Mouse (Mus musculus): ENCODE results near the gene Lta. TPM values are rescaled to one million over a fixed set of nuclear protein-coding genes. Genes with fewer than 3 reads are reported as not detected.

Gene Lta
- total and polyA plus RNA-seq, 3 experiments, result 0.12 to 0.23 TPM; not detected in 1

DNA sequence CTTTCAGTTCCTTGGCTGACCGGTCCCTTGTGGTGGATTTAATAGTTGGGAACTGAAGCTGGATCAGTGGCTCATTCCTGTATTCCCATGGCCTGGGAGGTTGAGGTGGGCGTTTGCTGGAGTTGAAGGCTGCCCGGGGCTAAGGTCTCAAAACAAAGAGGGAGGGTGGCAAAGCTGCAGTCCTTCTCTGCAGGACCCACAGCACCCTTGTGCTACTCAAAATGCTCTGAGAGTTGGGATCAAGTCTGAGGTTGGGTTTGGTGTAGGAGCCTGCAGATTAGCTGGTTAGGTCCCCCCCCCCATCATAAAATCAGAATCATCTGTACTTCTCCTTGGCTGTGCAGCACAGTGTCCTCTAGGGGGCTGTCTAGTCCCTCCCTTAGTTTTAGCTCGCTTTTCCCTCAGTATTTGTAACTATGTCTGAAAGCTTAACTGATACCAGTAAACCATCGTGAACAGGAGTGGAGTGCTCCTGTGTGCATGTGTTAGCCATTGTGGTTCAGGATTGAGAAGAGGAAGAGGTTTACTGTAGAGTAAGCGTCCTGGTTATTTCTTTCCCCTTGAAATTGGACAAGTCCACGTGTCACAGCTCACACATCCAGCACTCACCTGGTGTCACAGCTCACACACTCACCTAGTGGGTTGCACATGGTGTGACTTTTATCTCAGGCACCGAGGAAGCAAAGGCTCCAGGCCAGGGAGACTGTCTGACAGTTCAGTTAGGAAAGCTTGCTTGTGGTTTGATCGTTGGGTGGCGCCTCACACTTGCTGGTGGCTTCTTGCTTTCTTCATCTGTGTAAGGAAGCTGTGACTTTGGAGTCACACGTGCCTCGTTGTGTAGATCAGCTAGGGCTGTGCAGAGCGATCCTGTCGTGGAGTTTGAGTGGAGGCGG, 40.8 kb upstream of the Lta start:
- WGBS, result 58% methylated on average over 15 of the region's 15 CpGs
- Histone ChIP-seq H3K4me1 (ENCODE audit: control insufficient read depth, insufficient read depth, low read length) (peaks cover 14% of the 10 kb centered on the region), H3K27ac (no peak overlapping the region), H3K36me3 (ENCODE audit: control insufficient read depth, insufficient read depth, low read length) (peaks cover 26% of the 10 kb centered on the region), H3K79me2 (replicated peaks; ENCODE audit: control insufficient read depth, insufficient read depth, low read length) (peaks cover 4% of the 10 kb centered on the region), H3K9ac (ENCODE audit: low read depth, low read length) (no peak overlapping the region), H3K27me3 (ENCODE audit: control insufficient read depth, insufficient read depth, low read length) (no peaks in the 10 kb centered on the region), H3K4me3 (no peak overlapping the region)
- TF ChIP-seq POLR2A (IDR thresholded peaks at IDR 0.05; ENCODE audit: insufficient read depth, low read depth, low read length) (no peak), CTCF (IDR thresholded peaks at IDR 0.05) (peak; percentile 64), EP300 (IDR thresholded peaks at IDR 0.05; ENCODE audit: insufficient read depth, low read depth, low read length) (no peak)
- intact Hi-C loops (cut with DNase I), result loop anchor here (10.0 kb wide), 1 partner anchor 411 kb away; the partner anchor contains the start of genes Dxo and Stk19
- no peak for DNase-seq

DNA sequence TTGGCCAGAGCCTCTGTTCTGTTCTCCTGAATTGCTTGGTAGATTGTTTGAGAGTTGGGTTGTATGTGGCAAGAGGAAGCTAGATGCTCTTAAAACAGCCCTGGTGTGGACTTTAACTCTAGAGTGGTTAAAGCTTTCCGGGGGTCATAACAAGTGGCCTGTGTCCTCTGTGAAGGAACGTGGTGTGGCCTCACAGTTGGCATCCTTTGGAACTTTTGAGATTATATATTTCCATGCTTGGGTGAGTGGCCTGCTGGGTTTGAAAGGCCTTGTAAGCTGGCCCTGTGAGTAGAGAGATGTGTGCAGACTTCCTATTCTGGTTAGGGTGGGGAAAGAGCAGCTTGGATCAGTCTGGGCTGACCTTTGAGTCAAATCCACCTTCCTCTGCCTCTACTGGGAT, 39.8 kb upstream of the Lta start:
- intact Hi-C loops (cut with DNase I), result loop anchor here (5.0 to 10.0 kb wide), 2 partner anchors 243 to 410 kb away; partner anchors contain the start of genes Dxo, Stk19 and Vars
- no peak overlapping the region for H3K4me3 ChIP-seq
- WGBS, result 34% methylated on average over 2 of the region's 2 CpGs
- DNase-seq, result no peak
- H3K79me2 ChIP-seq (replicated peaks; ENCODE audit: control insufficient read depth, insufficient read depth, low read length), result peaks cover 4% of the 10 kb centered on the region
- no peak overlapping the region for H3K9ac ChIP-seq (ENCODE audit: low read depth, low read length)
- peaks cover 26% of the 10 kb centered on the region for H3K36me3 ChIP-seq (ENCODE audit: control insufficient read depth, insufficient read depth, low read length)
- TF ChIP-seq EP300 (IDR thresholded peaks at IDR 0.05; ENCODE audit: insufficient read depth, low read depth, low read length), result no peak
- no peak for TF ChIP-seq CTCF (IDR thresholded peaks at IDR 0.05)
- TF ChIP-seq POLR2A (IDR thresholded peaks at IDR 0.05; ENCODE audit: insufficient read depth, low read depth, low read length), result no peak
- H3K27me3 ChIP-seq (ENCODE audit: control insufficient read depth, insufficient read depth, low read length), result no peaks in the 10 kb centered on the region
- H3K4me1 ChIP-seq (ENCODE audit: control insufficient read depth, insufficient read depth, low read length), result peaks cover 18% of the 10 kb centered on the region
- H3K27ac ChIP-seq, result no peak overlapping the region

DNA sequence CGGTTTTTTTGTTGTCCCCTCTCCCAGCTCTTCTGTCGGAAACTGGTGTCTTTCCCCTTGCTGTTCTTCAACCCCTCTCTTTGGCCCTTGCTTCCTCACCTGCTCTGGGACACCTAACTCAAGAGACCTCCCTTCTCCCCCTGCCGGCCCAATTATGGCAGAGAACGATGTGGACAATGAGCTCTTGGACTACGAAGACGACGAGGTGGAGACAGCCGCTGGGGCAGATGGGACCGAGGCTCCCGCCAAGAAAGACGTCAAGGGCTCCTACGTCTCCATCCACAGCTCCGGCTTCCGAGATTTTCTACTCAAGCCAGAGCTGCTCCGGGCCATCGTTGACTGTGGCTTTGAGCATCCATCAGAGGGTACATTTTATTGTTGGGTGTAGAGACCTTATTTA, 37.9 kb upstream of the Lta start:
- TF ChIP-seq EP300 (IDR thresholded peaks at IDR 0.05; ENCODE audit: insufficient read depth, low read depth, low read length) (no peak), CTCF (IDR thresholded peaks at IDR 0.05) (no peak), POLR2A (IDR thresholded peaks at IDR 0.05; ENCODE audit: insufficient read depth, low read depth, low read length) (no peak)
- peak; percentile 63 to 68 for DNase-seq
- H3K4me1 ChIP-seq (ENCODE audit: control insufficient read depth, insufficient read depth, low read length), result peaks cover 18% of the 10 kb centered on the region
- intact Hi-C loops (cut with DNase I), result loop anchor here (5.0 to 10.0 kb wide), 2 partner anchors 241 to 408 kb away; partner anchors contain the start of genes Dxo, Stk19 and Vars
- 1% methylated on average over 16 of the region's 16 CpGs for WGBS
- H3K4me3 ChIP-seq, result peak overlapping the region; percentile 77
- peak overlapping the region; percentile 98 for H3K27ac ChIP-seq
- peaks cover 26% of the 10 kb centered on the region for H3K36me3 ChIP-seq (ENCODE audit: control insufficient read depth, insufficient read depth, low read length)
- peaks cover 4% of the 10 kb centered on the region for H3K79me2 ChIP-seq (replicated peaks; ENCODE audit: control insufficient read depth, insufficient read depth, low read length)
- H3K9ac ChIP-seq (ENCODE audit: low read depth, low read length), result peak overlapping the region; percentile 91
- H3K27me3 ChIP-seq (ENCODE audit: control insufficient read depth, insufficient read depth, low read length), result no peaks in the 10 kb centered on the region

DNA sequence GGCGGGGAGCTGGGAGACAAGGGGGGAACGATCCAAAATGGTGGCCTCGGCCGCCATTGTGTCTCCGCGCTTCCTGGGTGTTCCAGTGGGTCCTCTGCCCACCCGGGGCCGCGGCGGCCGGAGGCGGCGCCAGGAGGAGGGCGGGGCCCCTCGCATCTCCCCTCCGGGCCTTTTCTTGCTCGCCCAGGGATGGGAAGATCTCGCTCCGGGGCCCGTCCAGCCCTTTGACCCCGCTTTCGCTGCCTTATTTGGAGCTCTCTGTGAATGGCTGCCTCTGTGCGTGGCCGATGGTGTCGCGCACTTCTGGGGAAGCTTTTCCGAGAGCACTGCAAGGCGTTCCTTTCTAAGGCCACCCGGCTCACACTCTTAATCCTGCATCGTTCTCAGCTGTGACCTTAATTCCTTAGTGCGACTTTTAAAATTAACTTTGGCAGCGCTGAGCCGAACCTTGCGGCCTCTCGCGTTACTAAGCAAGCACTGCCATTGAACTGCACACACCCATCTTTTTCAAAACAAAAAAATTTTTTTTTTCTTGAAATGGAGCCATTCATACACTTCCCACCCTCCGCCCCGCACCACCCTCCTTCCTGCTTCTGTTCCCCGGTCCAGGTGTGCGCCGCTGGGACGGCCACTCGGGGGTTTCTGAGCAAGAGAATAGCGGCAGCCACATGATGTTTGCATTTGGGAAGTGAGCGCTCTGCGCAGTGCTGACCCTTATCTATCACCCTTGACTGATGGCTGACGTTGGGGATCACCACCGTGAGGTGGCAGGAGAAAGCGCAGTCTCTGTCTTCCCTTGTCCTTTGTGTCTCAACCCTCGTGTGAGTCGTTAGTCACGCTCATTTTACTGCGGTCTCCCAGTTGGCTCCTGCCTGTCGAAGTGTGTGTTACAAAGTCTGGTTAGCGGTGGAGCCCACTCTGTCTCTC, 37.1 kb upstream of the Lta start:
- peak; percentile 61 to 64 for DNase-seq
- H3K36me3 ChIP-seq (ENCODE audit: control insufficient read depth, insufficient read depth, low read length), result peaks cover 21% of the 10 kb centered on the region

DNA sequence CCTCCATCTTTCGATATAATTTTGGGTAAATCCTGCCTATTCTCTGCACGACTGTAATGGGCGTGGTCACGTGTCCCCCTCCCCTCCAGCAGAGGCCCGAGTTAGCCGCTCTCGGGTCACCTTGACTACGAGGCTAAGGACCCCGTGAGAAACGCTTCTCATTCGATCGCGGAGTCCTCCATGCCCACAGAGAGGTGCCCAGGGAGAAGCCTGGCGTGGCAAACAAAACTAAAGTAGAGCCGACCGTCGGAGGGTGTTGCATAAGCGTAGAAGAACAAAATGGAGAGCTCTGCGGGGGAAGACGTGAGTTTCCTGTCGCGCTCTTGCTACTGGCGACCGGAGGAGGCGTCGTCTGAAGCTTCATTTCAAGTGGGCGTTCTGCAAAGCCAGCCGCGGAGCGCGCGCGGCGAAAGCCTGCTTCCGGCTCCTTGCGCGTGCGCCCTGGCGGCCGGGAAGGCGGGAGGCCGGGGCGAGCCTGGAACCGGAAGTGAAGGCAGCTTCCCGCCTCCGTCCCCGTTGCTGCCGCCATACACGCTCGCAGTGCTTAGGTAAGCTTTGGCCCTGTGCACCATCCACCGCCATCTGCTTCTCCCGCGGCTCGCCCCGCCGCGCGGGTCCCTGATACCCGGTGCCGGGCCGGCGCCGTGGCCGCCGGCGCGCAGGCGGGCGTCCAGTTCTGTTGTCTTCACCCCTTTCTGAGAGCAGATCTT, 36.3 kb upstream of the Lta start, which contains the start of gene Ddx39b:
Ddx39b (plus strand) TSS at position 442 of the 710 bp plus-strand sequence.
- H3K9ac ChIP-seq (ENCODE audit: low read depth, low read length), result peak within 1 kb of the TSS; percentile 91
- peak; percentile 96 to 98 for DNase-seq
- H3K79me2 ChIP-seq (replicated peaks; ENCODE audit: control insufficient read depth, insufficient read depth, low read length), result peaks cover 4% of the 10 kb centered on the region
- intact Hi-C loops (cut with DNase I), result loop anchor here (5.0 to 10.0 kb wide), 2 partner anchors 239 to 407 kb away; partner anchors contain the start of genes Dxo, Stk19 and Vars
- H3K4me1 ChIP-seq (ENCODE audit: control insufficient read depth, insufficient read depth, low read length), result peaks cover 18% of the 10 kb centered on the region
- TF ChIP-seq EP300 (IDR thresholded peaks at IDR 0.05; ENCODE audit: insufficient read depth, low read depth, low read length) (peak; percentile 88), CTCF (IDR thresholded peaks at IDR 0.05) (peak; percentile 36), POLR2A (IDR thresholded peaks at IDR 0.05; ENCODE audit: insufficient read depth, low read depth, low read length) (peak; percentile 90)
- peak within 1 kb of the TSS; percentile 98 for H3K27ac ChIP-seq
- WGBS, result under 1% methylated on average over 68 of the region's 69 CpGs
- peak within 1 kb of the TSS; percentile 77 for H3K4me3 ChIP-seq
- H3K36me3 ChIP-seq (ENCODE audit: control insufficient read depth, insufficient read depth, low read length), result peaks cover 21% of the 10 kb centered on the region
- no peaks in the 10 kb centered on the region for H3K27me3 ChIP-seq (ENCODE audit: control insufficient read depth, insufficient read depth, low read length)

More for the DNA sequence above, 37.1 kb upstream of the Lta start:
- Histone ChIP-seq H3K79me2 (replicated peaks; ENCODE audit: control insufficient read depth, insufficient read depth, low read length) (peaks cover 4% of the 10 kb centered on the region), H3K27ac (peak overlapping the region; percentile 98), H3K27me3 (ENCODE audit: control insufficient read depth, insufficient read depth, low read length) (no peaks in the 10 kb centered on the region), H3K4me1 (ENCODE audit: control insufficient read depth, insufficient read depth, low read length) (peaks cover 18% of the 10 kb centered on the region), H3K4me3 (peak overlapping the region; percentile 77), H3K9ac (ENCODE audit: low read depth, low read length) (peak overlapping the region; percentile 91)
- intact Hi-C loops (cut with DNase I), result loop anchor here (5.0 to 10.0 kb wide), 2 partner anchors 240 to 407 kb away; partner anchors contain the start of genes Dxo, Stk19 and Vars
- TF ChIP-seq EP300 (IDR thresholded peaks at IDR 0.05; ENCODE audit: insufficient read depth, low read depth, low read length) (peak; percentile 24; the same call in 1 of the 2 replicates), POLR2A (IDR thresholded peaks at IDR 0.05; ENCODE audit: insufficient read depth, low read depth, low read length) (no peak; the same call in 1 of the 2 replicates), CTCF (IDR thresholded peaks at IDR 0.05) (peak; percentile 29)
- under 1% methylated on average over 55 of the region's 55 CpGs for WGBS

Measured in heart, adult 2 months (tissue).